Mouse (Mus musculus) mouse trophoblast stem cell (cell line): ENCODE measurements around the gene Mdm2.

ENCODE experiments used
- in situ Hi-C, 2 experiments: fragments of 300-500 bp; cut with MseI, MboI; formaldehyde crosslinking; loops; 2 replicates in 1 of 2; 3 replicates in 1 of 2; pipeline ENCODE4 v1.15.1; 2025

Mdm2 gene

GRCm38 (mm10) chr10:117657659-117658306 lies 52.8 kb downstream of the Mdm2 start:
- in situ Hi-C loops, result no loop called here

GRCm38 (mm10) chr10:117656985-117657658 lies 53.4 kb downstream of the Mdm2 start:
- in situ Hi-C loops, result no loop called here

- in situ Hi-C loops, result no loop called here
Observed at GRCm38 (mm10) chr10:117656662-117656962, 53.9 kb downstream of the Mdm2 start.

- in situ Hi-C loops, result no loop called here
Observed at GRCm38 (mm10) chr10:117655908-117656661, 54.5 kb downstream of the Mdm2 start.

GRCm38 (mm10) chr10:117655460-117655859 lies 55.1 kb downstream of the Mdm2 start:
- in situ Hi-C loops, result no loop called here

- in situ Hi-C loops, result no loop called here
Observed at GRCm38 (mm10) chr10:117654576-117655123, 55.9 kb downstream of the Mdm2 start.

GRCm38 (mm10) chr10:117653779-117654173 lies 56.8 kb downstream of the Mdm2 start:
- in situ Hi-C loops, result no loop called here

- in situ Hi-C loops, result no loop called here
Observed at GRCm38 (mm10) chr10:117652930-117653778, 57.4 kb downstream of the Mdm2 start.

- in situ Hi-C loops, result no loop called here
Observed at GRCm38 (mm10) chr10:117652378-117652774, 58.2 kb downstream of the Mdm2 start.

- in situ Hi-C loops, result no loop called here
Observed at GRCm38 (mm10) chr10:117651587-117652377, 58.8 kb downstream of the Mdm2 start.

GRCm38 (mm10) chr10:117650725-117651124 lies 59.8 kb downstream of the Mdm2 start:
- in situ Hi-C loops, result no loop called here

- in situ Hi-C loops, result no loop called here
Observed at GRCm38 (mm10) chr10:117650042-117650655, 60.4 kb downstream of the Mdm2 start.

GRCm38 (mm10) chr10:117649292-117650041 lies 61.1 kb downstream of the Mdm2 start:
- in situ Hi-C loops, result no loop called here

GRCm38 (mm10) chr10:117648643-117649042 lies 61.9 kb downstream of the Mdm2 start:
- in situ Hi-C loops, result no loop called here

GRCm38 (mm10) chr10:117647964-117648472 lies 62.5 kb downstream of the Mdm2 start:
- in situ Hi-C loops, result no loop called here

GRCm38 (mm10) chr10:117647158-117647505 lies 63.4 kb downstream of the Mdm2 start:
- in situ Hi-C loops, result no loop called here

- in situ Hi-C loops, result no loop called here
Observed at GRCm38 (mm10) chr10:117646482-117647157, 63.9 kb downstream of the Mdm2 start.

GRCm38 (mm10) chr10:117645487-117645964 lies 65.0 kb downstream of the Mdm2 start:
- in situ Hi-C loops, result no loop called here

- in situ Hi-C loops, result no loop called here
Observed at GRCm38 (mm10) chr10:117644828-117645227, 65.7 kb downstream of the Mdm2 start.
